Mouse (Mus musculus): ENCODE data around the gene Sox8.

DNA sequence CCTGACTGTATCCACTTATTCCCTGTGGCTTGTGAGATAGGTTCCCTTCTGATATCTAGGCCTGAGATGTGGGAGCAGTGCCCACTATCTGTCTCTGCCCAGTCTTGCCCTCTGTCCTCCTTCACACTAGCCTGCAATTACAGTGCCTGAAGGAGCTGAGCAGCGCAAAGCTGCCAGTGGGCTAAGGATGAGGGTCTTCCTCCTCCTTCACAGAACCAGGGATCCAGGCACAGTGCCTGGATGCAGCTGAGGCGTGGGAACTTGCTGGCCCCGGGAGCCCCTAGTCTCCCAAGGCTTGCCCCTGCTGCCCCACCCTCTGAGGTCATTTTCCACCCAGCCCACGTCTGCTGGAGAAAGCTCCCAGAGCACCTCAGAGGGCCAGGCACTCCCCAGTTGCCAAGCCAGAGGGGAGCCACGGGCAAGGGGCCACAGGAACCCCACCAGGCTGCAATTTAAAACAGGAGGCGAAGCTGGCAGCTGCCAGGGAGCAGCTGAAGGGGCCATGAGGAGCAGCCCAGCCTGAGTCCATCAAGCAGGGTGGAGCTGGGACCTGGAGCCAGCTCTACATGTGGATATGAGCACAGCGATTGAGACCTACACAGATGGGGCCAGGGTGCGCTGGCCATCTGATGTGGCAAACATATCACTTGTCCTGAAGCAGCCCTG is 40.0 kb downstream of the Sox8 start:
- TF ChIP-seq POLR2A (IDR thresholded peaks at IDR 0.05; ENCODE audit: control insufficient read depth, extremely low read depth, insufficient read depth, low read length, poor library complexity) (no peak), CTCF (IDR thresholded peaks at IDR 0.05; ENCODE audit: borderline replicate concordance, control insufficient read depth, extremely low read depth, insufficient read depth, low read length, poor library complexity) (no peak)
